Mouse (Mus musculus) small intestine, adult 2 months (tissue): ENCODE data around the gene Gart. TPM values are rescaled to one million over a fixed set of nuclear protein-coding genes. Genes with fewer than 3 reads are reported as not detected.
"Not testable (repeated sequence)": the region's sequence is repeated elsewhere in the genome, so short reads cannot be mapped to it uniquely, and the experiment has no call there.

Experiments
- H3K27ac ChIP-seq: fragments of 200-500 bp; 2 replicates; pipeline ENCODE4 v1.5.1; 2012; ENCODE audit warnings: low read depth, low read length, control low read depth, inconsistent platforms; ENCODE audit not compliant: insufficient read depth
- H3K27me3 ChIP-seq: fragments of 200-500 bp; 2 replicates; pipeline ENCODE4 v1.6.1; 2012; ENCODE audit warnings: mild to moderate bottlenecking, moderate library complexity, low read length, inconsistent platforms; ENCODE audit not compliant: control insufficient read depth, insufficient read depth
- H3K36me3 ChIP-seq: fragments of 200-500 bp; 2 replicates; pipeline ENCODE4 v1.6.1; 2012; ENCODE audit warnings: mild to moderate bottlenecking, low read length, control low read depth, inconsistent platforms; ENCODE audit not compliant: control insufficient read depth, insufficient read depth
- H3K4me1 ChIP-seq: fragments of 200-500 bp; 2 replicates; pipeline ENCODE4 v1.6.1; 2012; ENCODE audit warnings: low read length, inconsistent platforms, mixed read lengths; ENCODE audit not compliant: control insufficient read depth, insufficient read depth, insufficient read length
- H3K4me3 ChIP-seq: fragments of 200-500 bp; 2 replicates; pipeline ENCODE4 v1.5.1; 2012; ENCODE audit warnings: low read depth, mild to moderate bottlenecking, control low read depth, inconsistent platforms, low read length, moderate library complexity
- CTCF ChIP-seq: fragments of 200-500 bp; IDR thresholded peaks from 2 replicates; pipeline ENCODE4 v1.5.1; 2012; ENCODE audit warnings: low read depth, mild to moderate bottlenecking, control low read depth, inconsistent platforms, low read length, moderate library complexity, mixed read lengths; ENCODE audit not compliant: insufficient replicate concordance, insufficient read length; ENCODE audit errors: extremely low read depth
- POLR2A ChIP-seq: fragments of 200-500 bp; IDR thresholded peaks from 2 replicates; pipeline ENCODE4 v1.6.1; 2012; ENCODE audit warnings: low read depth, mild to moderate bottlenecking, control low read depth, inconsistent platforms, low read length, moderate library complexity
- WGBS: fragments of 180-500 bp; shearing (Covaris S2); methylation state at CpG from one replicate; pipeline ENCODE4 v1.1.7; 2018; 5-methylcytosine and 5-hydroxymethylcytosine counted together
- polyA plus RNA-seq: library from polyadenylated mRNA; depleted of rRNA; stranded (reverse); fragments of >200 nt; gene quantifications from 2 replicates; pipeline ENCODE4 v1.2.3, GENCODE M21; 2012

Gene Gart
- polyA plus RNA-seq, 1 experiment, result 22.3 TPM

- H3K27ac ChIP-seq, result peak within 1 kb of the TSS; percentile 97
These were observed 888 bp upstream of the Gart start, which contains the start of gene Son for GRCm38 (mm10) chr16:91647461-91648219. TSS of gene Son (plus strand) at chr16:91647506.

DNA sequence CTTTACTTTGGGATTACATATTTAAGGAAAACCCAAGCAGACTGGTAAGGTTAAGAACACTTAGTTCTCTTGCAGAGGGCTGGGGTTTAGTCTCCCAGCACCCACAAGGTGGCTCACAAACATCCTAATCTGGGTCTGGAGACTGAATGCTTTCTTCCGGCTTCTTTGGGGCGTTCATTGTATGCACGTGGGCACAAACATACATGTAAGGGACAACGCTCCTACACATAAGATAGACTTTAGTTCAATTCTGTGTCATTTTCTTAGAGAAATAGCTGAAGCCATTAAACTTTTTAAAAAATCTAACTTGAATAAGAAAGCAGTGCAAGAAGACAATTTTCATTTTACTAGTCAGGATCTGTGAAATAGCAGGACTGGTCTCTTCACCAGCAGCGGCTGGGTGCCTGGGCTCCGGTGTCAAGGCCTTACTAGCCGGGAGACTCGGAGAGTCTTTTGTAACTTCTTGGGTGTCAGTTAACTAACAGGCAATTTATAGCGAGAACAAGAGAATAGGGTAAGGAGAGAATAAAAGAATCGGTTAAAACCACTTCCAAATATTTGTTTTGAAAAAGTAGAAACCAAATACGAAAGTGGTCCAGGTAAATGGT is 653 bp downstream of the Gart start:
- peak overlapping the region; percentile 70 for H3K4me3 ChIP-seq
- H3K36me3 ChIP-seq, result peaks cover 10% of the 10 kb centered on the region
- H3K4me1 ChIP-seq, result no peaks in the 10 kb centered on the region
- no peaks in the 10 kb centered on the region for H3K27me3 ChIP-seq
- H3K27ac ChIP-seq, result peak overlapping the region; percentile 18; the same call in 1 of the 2 replicates
- WGBS, result 1% methylated on average over 11 of the region's 11 CpGs
- TF ChIP-seq POLR2A (no peak), CTCF (no peak)

More at GRCm38 (mm10) chr16:91647461-91648219, 888 bp upstream of the Gart start, which contains the start of gene Son:
- H3K4me3 ChIP-seq, result peak within 1 kb of the TSS; percentile 88
- under 1% methylated on average over 70 of the region's 70 CpGs for WGBS
- H3K27me3 ChIP-seq, result no peaks in the 10 kb centered on the region
- H3K4me1 ChIP-seq, result no peaks in the 10 kb centered on the region
- peaks cover 14% of the 10 kb centered on the region for H3K36me3 ChIP-seq
- TF ChIP-seq CTCF (peak; percentile 13; the same call in 1 of the 2 replicates), POLR2A (peak; percentile 96)

- WGBS, result 25% methylated on average over 1 of the region's 2 CpGs
- H3K36me3 ChIP-seq, result peaks cover 14% of the 10 kb centered on the region
- not testable (repeated sequence) for H3K27ac ChIP-seq, H3K4me3 ChIP-seq, H3K4me1 ChIP-seq, H3K27me3 ChIP-seq
These were observed 1.3 kb downstream of the Gart start for GRCm38 (mm10) chr16:91645420-91645819.

DNA sequence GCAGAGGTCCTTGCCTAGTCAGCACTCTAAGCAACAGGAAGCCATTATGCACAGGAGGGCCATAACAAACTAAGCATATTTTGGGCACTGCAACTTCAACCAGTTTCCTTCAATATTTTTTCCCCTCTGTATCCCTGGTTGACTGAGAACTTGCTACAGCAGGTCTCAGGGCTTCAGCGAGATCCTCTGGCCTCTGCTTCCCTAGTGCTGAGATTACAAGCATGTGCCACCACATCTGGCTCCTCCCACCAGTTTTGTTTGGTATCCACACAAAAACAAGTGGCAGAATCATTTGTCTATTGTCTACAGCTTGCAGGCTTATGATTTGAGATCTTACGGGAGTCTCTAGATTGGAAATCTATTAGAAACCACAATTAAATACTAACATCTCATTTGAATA is 1.9 kb downstream of the Gart start:
- H3K27me3 ChIP-seq, result no peaks in the 10 kb centered on the region
- TF ChIP-seq CTCF (no peak), POLR2A (no peak)
- H3K4me3 ChIP-seq, result no peak overlapping the region
- H3K4me1 ChIP-seq, result no peaks in the 10 kb centered on the region
- peaks cover 18% of the 10 kb centered on the region for H3K36me3 ChIP-seq
- no peak overlapping the region for H3K27ac ChIP-seq
- 74% methylated on average over 2 of the region's 2 CpGs for WGBS

GRCm38 (mm10) chr16:91640171-91640570 is 6.6 kb downstream of the Gart start:
- H3K27me3 ChIP-seq, result no peaks in the 10 kb centered on the region
- peaks cover 45% of the 10 kb centered on the region for H3K36me3 ChIP-seq
- H3K27ac ChIP-seq, result no peak overlapping the region
- TF ChIP-seq CTCF (no peak), POLR2A (no peak)
- no peaks in the 10 kb centered on the region for H3K4me1 ChIP-seq
- 92% methylated on average over 8 of the region's 8 CpGs for WGBS
- no peak overlapping the region for H3K4me3 ChIP-seq

DNA sequence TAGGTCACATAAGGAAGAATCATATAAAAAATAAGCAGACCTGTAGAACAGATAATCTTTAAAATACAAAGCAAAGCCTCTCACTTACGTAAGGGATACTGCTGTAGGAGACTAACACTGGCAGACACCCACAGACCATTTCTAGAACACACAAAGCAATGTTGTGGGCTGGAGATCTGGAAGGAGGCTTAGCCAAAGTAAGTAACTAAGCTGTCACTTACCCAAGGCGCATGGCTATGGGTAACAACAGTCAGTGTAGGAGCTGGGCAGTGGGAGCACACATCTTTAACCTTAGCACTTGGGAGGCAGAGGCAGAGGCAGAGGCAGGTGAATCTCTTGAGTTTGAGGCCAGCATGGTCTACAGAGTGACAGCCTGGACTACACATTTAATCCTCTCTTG is 7.1 kb downstream of the Gart start:
- Histone ChIP-seq H3K4me1 (no peaks in the 10 kb centered on the region), H3K27ac (no peak overlapping the region), H3K4me3 (no peak overlapping the region), H3K36me3 (peaks cover 45% of the 10 kb centered on the region), H3K27me3 (no peaks in the 10 kb centered on the region)
- TF ChIP-seq POLR2A, result no peak
- TF ChIP-seq CTCF, result no peak
- WGBS, result 91% methylated on average over 2 of the region's 2 CpGs

DNA sequence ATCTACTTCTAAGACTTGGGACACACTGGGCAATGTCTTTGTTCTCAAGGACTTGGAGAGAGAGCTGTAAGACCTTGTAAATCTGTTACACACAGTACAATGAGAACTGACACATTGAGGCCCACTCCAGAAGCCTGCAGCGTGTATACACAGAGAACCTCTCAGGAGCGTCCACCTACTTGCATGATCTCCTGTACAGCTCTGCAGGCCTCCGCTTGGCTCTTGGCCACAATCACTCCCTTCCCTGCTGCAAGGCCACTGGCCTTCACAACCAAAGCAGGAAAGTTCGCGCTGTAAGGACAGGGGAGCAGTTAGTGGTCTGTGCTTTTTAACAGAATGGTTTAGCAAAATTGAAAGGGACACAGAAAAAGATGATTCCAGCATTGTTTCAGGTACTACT is 7.6 kb downstream of the Gart start:
- Histone ChIP-seq H3K27me3 (no peaks in the 10 kb centered on the region), H3K27ac (no peak overlapping the region), H3K4me1 (no peaks in the 10 kb centered on the region), H3K4me3 (no peak overlapping the region), H3K36me3 (peaks cover 45% of the 10 kb centered on the region)
- TF ChIP-seq CTCF (no peak), POLR2A (no peak)
- 93% methylated on average over 5 of the region's 5 CpGs for WGBS

DNA sequence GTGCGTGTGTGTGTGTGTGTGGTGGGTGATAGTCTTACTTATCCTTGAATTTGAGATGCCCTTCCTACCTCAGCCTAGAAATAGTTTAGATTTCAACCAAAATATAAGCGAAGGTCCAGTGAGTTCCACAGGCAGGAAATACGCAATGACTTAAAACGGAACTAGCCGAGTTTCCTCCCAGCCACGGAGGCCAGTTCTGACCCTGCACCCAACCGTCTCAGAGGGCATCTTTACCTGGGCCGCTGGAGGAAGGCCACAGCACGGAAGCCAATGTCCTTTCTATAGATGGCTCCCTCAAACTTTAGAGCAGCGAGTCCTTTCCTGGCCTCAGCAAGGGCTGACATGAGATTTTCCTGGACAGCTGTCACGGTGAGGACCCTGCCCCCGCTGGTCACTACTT is 13.1 kb downstream of the Gart start:
- TF ChIP-seq CTCF, result no peak
- no peak for TF ChIP-seq POLR2A
- no peak overlapping the region for H3K4me3 ChIP-seq
- H3K36me3 ChIP-seq, result peaks cover 42% of the 10 kb centered on the region
- H3K27me3 ChIP-seq, result no peaks in the 10 kb centered on the region
- no peaks in the 10 kb centered on the region for H3K4me1 ChIP-seq
- H3K27ac ChIP-seq, result no peak overlapping the region
- 87% methylated on average over 12 of the region's 12 CpGs for WGBS
